Mouse (Mus musculus) midbrain, postnatal 0 days (tissue): Measurements from ENCODE around the gene Serpina12. TPM values are rescaled to one million over a fixed set of nuclear protein-coding genes. Genes with fewer than 3 reads are reported as not detected.

Experiments
- ATAC-seq: fragments of 200-750 bp; cut with Nextera tagmentation; 2 replicates; pipeline ENCODE4 v1.8.0; 2017; ENCODE audit warnings: moderate number of reproducible peaks, mild to moderate bottlenecking, moderate TSS enrichment, moderate library complexity; ENCODE audit not compliant: low FRiP score
- DNase-seq: peaks from one replicate; pipeline ENCODE4 v3.0.0-alpha.2; 2015; ENCODE audit warnings: low spot score
- H3K27ac ChIP-seq: fragments of 300-500 bp; sonication (generic); 2 replicates; pipeline ENCODE4 v1.5.1; 2014; ENCODE audit warnings: low read depth, mild to moderate bottlenecking, low read length, mixed read lengths
- H3K27me3 ChIP-seq: fragments of 300-500 bp; sonication (generic); 2 replicates; pipeline ENCODE4 v1.6.1; 2014; ENCODE audit warnings: low read length, control low read depth, mixed read lengths; ENCODE audit not compliant: insufficient read depth
- H3K36me3 ChIP-seq: fragments of 300-500 bp; sonication (generic); 2 replicates; pipeline ENCODE4 v1.6.1; 2014; ENCODE audit warnings: low read length, control low read depth, mixed read lengths; ENCODE audit not compliant: insufficient read depth
- H3K4me1 ChIP-seq: fragments of 300-500 bp; sonication (generic); 2 replicates; pipeline ENCODE4 v1.6.1; 2014; ENCODE audit warnings: mild to moderate bottlenecking, control low read depth, antibody characterized with exemption, low read length, mixed read lengths; ENCODE audit not compliant: insufficient read depth
- H3K4me2 ChIP-seq: fragments of 300-500 bp; sonication (generic); 2 replicates; pipeline ENCODE4 v1.6.1; 2014; ENCODE audit warnings: low read depth, mild to moderate bottlenecking, low read length, mixed read lengths; ENCODE audit not compliant: poor library complexity, severe bottlenecking
- H3K4me3 ChIP-seq: fragments of 300-500 bp; sonication (generic); 2 replicates; pipeline ENCODE4 v1.5.1; 2014; ENCODE audit warnings: low read depth, mild to moderate bottlenecking, low read length, moderate library complexity
- H3K9ac ChIP-seq: fragments of 300-500 bp; sonication (generic); replicated peaks from 2 replicates; pipeline ENCODE4 v1.6.1; 2014; ENCODE audit warnings: mild to moderate bottlenecking, low read length, moderate library complexity, mixed read lengths; ENCODE audit not compliant: poor library complexity, severe bottlenecking
- H3K9me3 ChIP-seq: fragments of 300-500 bp; sonication (generic); 2 replicates; pipeline ENCODE4 v1.6.1; 2016; ENCODE audit warnings: low read length, control low read depth
- CTCF ChIP-seq: IDR thresholded peaks from 2 replicates; pipeline ENCODE4 v1.5.1; 2016; ENCODE audit warnings: antibody characterized with exemption, mild to moderate bottlenecking
- WGBS: fragments of 180-500 bp; shearing (Covaris S2); extraction: QIAGEN DNeasy Blood & Tissue Kit; methylation state at CpG from one replicate; pipeline ENCODE4 v1.1.7; 2014; 5-methylcytosine and 5-hydroxymethylcytosine counted together
- polyA plus RNA-seq: library from polyadenylated mRNA; unstranded; fragments of >200 nt; fragmentation: Nextera tagmentation; extraction: Ambion mirVana; gene quantifications from 2 replicates; pipeline ENCODE4 v1.2.1, GENCODE M21; 2015
- total RNA-seq: library from RNA; depleted of rRNA; stranded (reverse); fragments of >200 nt; gene quantifications from 2 replicates; pipeline ENCODE4 v1.2.3, GENCODE M21; 2014; rRNA removed

Gene Serpina12
- total RNA-seq (0.16 TPM in 1 of 2 replicates, not detected in the other), polyA plus RNA-seq (not detected in 2 replicates)

- no peaks in the 10 kb centered on the region for H3K9me3 ChIP-seq
- no peak within 1 kb of the TSS for H3K9ac ChIP-seq
- no peaks in the 10 kb centered on the region for H3K36me3 ChIP-seq
- no peak for ATAC-seq
- 92% methylated on average over 7 of the region's 7 CpGs for WGBS
- H3K4me1 ChIP-seq, result no peaks in the 10 kb centered on the region
- no peak within 1 kb of the TSS for H3K27ac ChIP-seq
- H3K4me2 ChIP-seq, result no peak within 1 kb of the TSS
- H3K27me3 ChIP-seq, result no peaks in the 10 kb centered on the region
- H3K4me3 ChIP-seq, result no peak within 1 kb of the TSS
- no peak for TF ChIP-seq CTCF
- no peak for DNase-seq
Observed at GRCm38 (mm10) chr12:104044343-104044742, at the start of gene Serpina12. Gene Serpina12, minus strand, starts transcription at chr12:104044443.

DNA sequence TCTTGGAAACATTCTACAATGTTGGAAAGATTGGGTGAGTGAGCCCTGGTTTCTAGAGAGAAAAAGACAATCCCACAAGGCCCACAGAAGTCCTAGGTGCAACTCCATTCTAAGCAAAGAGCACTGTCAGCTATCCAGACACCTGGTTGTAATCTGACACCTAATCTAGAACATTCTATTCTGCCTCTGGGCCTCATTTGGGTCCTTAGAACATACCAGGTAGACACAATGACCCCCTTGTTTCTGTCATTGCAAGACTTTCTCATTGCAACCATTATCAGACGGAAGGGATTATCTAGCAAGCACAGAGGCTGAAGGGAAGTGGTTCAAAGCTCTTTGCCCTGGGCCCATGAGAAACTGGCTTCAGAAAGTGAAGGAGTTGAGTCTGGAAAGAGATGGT is 47.1 kb upstream of the Serpina12 start:
- Histone ChIP-seq H3K36me3 (no peaks in the 10 kb centered on the region), H3K4me3 (no peak overlapping the region), H3K27ac (no peak overlapping the region), H3K4me2 (no peak overlapping the region), H3K9ac (no peak overlapping the region), H3K9me3 (no peaks in the 10 kb centered on the region), H3K4me1 (no peaks in the 10 kb centered on the region), H3K27me3 (no peaks in the 10 kb centered on the region)
- ATAC-seq (no peak), DNase-seq (no peak)
- no peak for TF ChIP-seq CTCF
- WGBS, result 87% methylated on average over 1 of the region's 1 CpGs

DNA sequence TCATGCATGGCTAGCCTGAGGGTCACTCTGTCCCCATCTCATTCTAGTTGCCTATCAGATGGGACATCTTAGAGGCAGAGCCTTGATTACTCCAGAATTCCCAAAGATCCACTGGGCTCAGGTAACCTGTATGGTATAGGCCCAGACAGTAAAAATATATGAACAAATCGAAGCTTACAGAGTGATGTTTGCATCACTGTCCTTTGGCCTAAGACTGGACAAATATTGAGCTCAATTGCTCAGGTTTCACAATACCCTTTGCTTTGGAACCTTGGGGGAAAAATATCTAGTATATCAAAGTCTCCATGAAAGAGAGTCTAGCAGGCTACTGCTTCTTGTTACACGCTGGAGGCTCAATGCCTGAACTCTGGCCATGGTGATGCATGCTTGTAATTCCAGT is 45.9 kb upstream of the Serpina12 start:
- no peak overlapping the region for H3K27ac ChIP-seq
- DNase-seq (no peak), ATAC-seq (no peak)
- WGBS, result 74% methylated on average over 2 of the region's 2 CpGs
- no peak overlapping the region for H3K4me2 ChIP-seq
- H3K36me3 ChIP-seq, result no peaks in the 10 kb centered on the region
- no peak for TF ChIP-seq CTCF
- no peaks in the 10 kb centered on the region for H3K4me1 ChIP-seq
- no peaks in the 10 kb centered on the region for H3K27me3 ChIP-seq
- no peak overlapping the region for H3K9ac ChIP-seq
- no peak overlapping the region for H3K4me3 ChIP-seq
- H3K9me3 ChIP-seq, result no peaks in the 10 kb centered on the region

GRCm38 (mm10) chr12:104072286-104072685 is 28.0 kb upstream of the Serpina12 start:
- Histone ChIP-seq H3K4me2 (no peak overlapping the region), H3K27me3 (no peaks in the 10 kb centered on the region), H3K4me3 (no peak overlapping the region), H3K27ac (no peak overlapping the region), H3K9ac (no peak overlapping the region), H3K36me3 (no peaks in the 10 kb centered on the region), H3K4me1 (no peaks in the 10 kb centered on the region), H3K9me3 (no peaks in the 10 kb centered on the region)
- TF ChIP-seq CTCF, result no peak
- 63% methylated on average over 5 of the region's 5 CpGs for WGBS
- ATAC-seq (no peak), DNase-seq (no peak)

DNA sequence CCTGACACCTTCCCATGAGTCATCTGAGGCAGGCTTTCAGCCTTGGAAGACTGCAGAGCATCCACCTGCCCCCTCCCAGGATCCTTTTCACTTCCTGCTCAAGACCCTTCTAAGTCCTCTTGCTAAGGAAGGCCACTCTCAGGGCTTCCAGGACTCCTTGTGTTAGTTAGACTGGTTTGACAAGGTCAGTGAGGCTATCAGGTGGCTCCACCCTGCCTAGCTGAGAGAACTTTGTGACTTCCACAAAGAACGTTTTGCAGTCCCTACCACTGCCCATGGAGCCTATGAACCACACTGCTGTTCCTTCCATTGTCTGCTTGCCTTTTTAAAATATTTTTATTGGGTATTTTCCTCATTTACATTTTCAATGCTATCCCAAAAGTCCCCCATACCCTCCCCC is 27.5 kb upstream of the Serpina12 start:
- Histone ChIP-seq H3K9ac (no peak overlapping the region), H3K27me3 (no peaks in the 10 kb centered on the region), H3K27ac (no peak overlapping the region), H3K4me3 (no peak overlapping the region), H3K4me1 (no peaks in the 10 kb centered on the region), H3K9me3 (no peaks in the 10 kb centered on the region), H3K4me2 (no peak overlapping the region), H3K36me3 (no peaks in the 10 kb centered on the region)
- 48% methylated on average over 1 of the region's 1 CpGs for WGBS
- DNase-seq (no peak), ATAC-seq (no peak)
- TF ChIP-seq CTCF, result no peak

- no peaks in the 10 kb centered on the region for H3K27me3 ChIP-seq
- no peaks in the 10 kb centered on the region for H3K4me1 ChIP-seq
- no peak overlapping the region for H3K4me2 ChIP-seq
- no peak overlapping the region for H3K9ac ChIP-seq
- DNase-seq (peak; percentile 92), ATAC-seq (peak; percentile 53; the same call in 1 of the 2 replicates)
- H3K36me3 ChIP-seq, result no peaks in the 10 kb centered on the region
- 8% methylated on average over 2 of the region's 2 CpGs for WGBS
- H3K9me3 ChIP-seq, result no peaks in the 10 kb centered on the region
- no peak overlapping the region for H3K27ac ChIP-seq
- TF ChIP-seq CTCF, result peak; percentile 90
- no peak overlapping the region for H3K4me3 ChIP-seq
Observed at GRCm38 (mm10) chr12:104069620-104070019, 25.4 kb upstream of the Serpina12 start.
